Mouse (Mus musculus) MEL (cell line): Measurements from ENCODE around the gene Gli3.

Experiments used
- CHD1 ChIP-seq: IDR thresholded peaks from 2 replicates; pipeline ENCODE4 v1.6.1; 2012; ENCODE audit warnings: low read depth, mild to moderate bottlenecking, inconsistent platforms, low read length, improper control_type of control experiment
- CTCF ChIP-seq, 3 experiments: IDR thresholded peaks in 2 of 3; conservative IDR thresholded peaks in 1 of 3; 2 replicates each; pipeline ENCODE4 v1.5.1; 2011 to 2012; ENCODE audit warnings: low read length in 3 of 3, low read depth in 2 of 3, mild to moderate bottlenecking in 2 of 3, improper control_type of control experiment in 1 of 3, inconsistent platforms in 1 of 3, mixed read lengths in 1 of 3, moderate library complexity in 1 of 3; ENCODE audit not compliant: control insufficient read depth in 1 of 3, insufficient read depth in 1 of 3, poor library complexity in 1 of 3, severe bottlenecking in 1 of 3
- EP300 ChIP-seq, 2 experiments: IDR thresholded peaks; 2 replicates each; pipeline ENCODE4 v1.6.1; 2011; ENCODE audit warnings: improper control_type of control experiment in 2 of 2, low read length in 2 of 2, low read depth in 1 of 2, mild to moderate bottlenecking in 1 of 2
- GATA1 ChIP-seq: IDR thresholded peaks from 2 replicates; pipeline ENCODE4 v1.6.1; 2011; ENCODE audit warnings: low read depth, low read length, improper control_type of control experiment
- MAX ChIP-seq: IDR thresholded peaks from 2 replicates; pipeline ENCODE4 v1.6.1; 2011; ENCODE audit warnings: low read length, improper control_type of control experiment
- NRF1 ChIP-seq: IDR thresholded peaks from 2 replicates; pipeline ENCODE4 v1.6.1; 2014; ENCODE audit warnings: low read depth, mild to moderate bottlenecking, inconsistent platforms, low read length, improper control_type of control experiment, moderate library complexity; ENCODE audit not compliant: poor library complexity, insufficient read depth, severe bottlenecking
- POLR2A ChIP-seq, 2 experiments: IDR thresholded peaks; 2 replicates each; pipeline ENCODE4 v1.6.1; 2011 to 2012; ENCODE audit warnings: low read length in 2 of 2, mild to moderate bottlenecking in 2 of 2, control low read depth in 1 of 2, improper control_type of control experiment in 1 of 2, low read depth in 1 of 2, moderate library complexity in 1 of 2; ENCODE audit not compliant: control insufficient read depth in 1 of 2, insufficient read depth in 1 of 2, poor library complexity in 1 of 2
- SIN3A ChIP-seq: IDR thresholded peaks from 2 replicates; pipeline ENCODE4 v1.6.1; 2012; ENCODE audit warnings: low read length, improper control_type of control experiment, inconsistent platforms
- USF2 ChIP-seq, 2 experiments: IDR thresholded peaks; 2 replicates each; pipeline ENCODE4 v1.6.1; 2011 to 2012; ENCODE audit warnings: improper control_type of control experiment in 2 of 2, low read length in 2 of 2, borderline replicate concordance in 1 of 2, inconsistent platforms in 1 of 2, low read depth in 1 of 2, mild to moderate bottlenecking in 1 of 2; ENCODE audit not compliant: insufficient read depth in 1 of 2
- ZMIZ1 ChIP-seq: IDR thresholded peaks from 2 replicates; pipeline ENCODE4 v1.6.1; 2012; ENCODE audit warnings: low read depth, mild to moderate bottlenecking, inconsistent platforms, low read length, improper control_type of control experiment, moderate library complexity

DNA sequence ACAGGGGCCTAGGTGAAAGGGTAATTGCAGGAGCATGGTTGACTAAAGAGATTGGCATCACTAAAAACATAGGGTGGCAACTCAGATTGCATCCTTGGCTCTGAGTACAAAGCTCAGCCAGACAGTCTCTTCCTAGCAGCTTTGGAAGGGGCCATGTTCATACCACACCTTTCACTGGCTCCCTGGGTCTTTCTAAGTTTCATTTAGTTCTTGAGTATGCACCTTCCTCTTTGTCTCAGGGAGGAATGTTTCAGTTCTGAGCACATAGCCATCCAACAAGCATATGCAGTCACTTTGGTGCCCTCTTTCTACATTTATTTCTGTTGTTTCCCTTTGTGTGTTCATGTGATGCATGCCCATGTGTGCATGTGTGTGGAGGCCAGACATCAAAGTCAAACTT is 212.4 kb downstream of the Gli3 start:
- TF ChIP-seq MAX (no peak), USF2 (IDR thresholded peaks at IDR 0.05; ENCODE audit: borderline replicate concordance in 1 of 2, insufficient read depth in 1 of 2, low read depth in 1 of 2, low read length in 2 of 2) (no peak), CHD1 (no peak), GATA1 (no peak), POLR2A (IDR thresholded peaks at IDR 0.05; ENCODE audit: control insufficient read depth in 1 of 2, insufficient read depth in 1 of 2, low read depth in 1 of 2, low read length in 2 of 2, poor library complexity in 1 of 2) (no peak), CTCF (IDR thresholded peaks at IDR 0.05 in 2 of 3, conservative IDR thresholded peaks at IDR 0.05 in 1 of 3; ENCODE audit: control insufficient read depth in 1 of 3, insufficient read depth in 1 of 3, low read depth in 2 of 3, low read length in 3 of 3, poor library complexity in 1 of 3, severe bottlenecking in 1 of 3) (no peak), EP300 (IDR thresholded peaks at IDR 0.05; ENCODE audit: low read depth in 1 of 2, low read length in 2 of 2) (no peak), ZMIZ1 (no peak), SIN3A (no peak), NRF1 (no peak)
